Mouse (Mus musculus): ENCODE data around the gene Gm28048.

DNA sequence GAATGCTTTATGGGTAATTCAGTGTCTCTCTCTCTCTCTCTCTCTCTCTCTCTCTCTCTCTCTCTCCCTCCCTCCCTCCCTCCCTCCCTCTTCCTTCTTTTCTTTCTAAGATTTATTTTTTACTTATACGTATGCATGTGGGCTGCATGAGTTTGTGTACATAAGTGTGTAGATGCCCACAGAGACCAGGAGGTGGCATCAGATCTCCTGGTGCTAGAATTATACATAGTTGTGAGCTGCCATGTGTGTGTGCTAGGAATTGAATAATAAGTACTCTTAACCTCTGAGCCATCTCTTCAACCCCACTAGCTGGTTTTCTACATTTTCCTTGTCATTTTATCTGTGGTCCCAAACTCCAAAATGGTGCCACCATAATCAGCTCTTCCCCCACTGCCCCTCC, 156.3 kb downstream of the Gm28048 start:
- TF ChIP-seq EP300 (IDR thresholded peaks at IDR 0.05; ENCODE audit: low read depth) (no peak), CTCF (IDR thresholded peaks at IDR 0.05; ENCODE audit: low read depth) (no peak)

All from liver, embryonic 14.5 days (tissue).